Mouse (Mus musculus) layer of hippocampus, postnatal 25 days (tissue): Measurements from ENCODE around the gene Fxyd3. TPM values are rescaled to one million over a fixed set of nuclear protein-coding genes. Genes with fewer than 3 reads are reported as not detected.

Source experiments
- DNase-seq, 2 experiments: peaks; one replicate each; pipeline ENCODE4 v3.0.0; 2022; ENCODE audit warnings: mixed read lengths in 2 of 2, low spot score in 1 of 2; ENCODE audit errors: extremely low spot score in 1 of 2
- total RNA-seq, 2 experiments: library from RNA; stranded (reverse); gene quantifications; 2 replicates each; pipeline ENCODE4 v1.2.3; 2021

Fxyd3 gene
- total RNA-seq: not detected

DNA sequence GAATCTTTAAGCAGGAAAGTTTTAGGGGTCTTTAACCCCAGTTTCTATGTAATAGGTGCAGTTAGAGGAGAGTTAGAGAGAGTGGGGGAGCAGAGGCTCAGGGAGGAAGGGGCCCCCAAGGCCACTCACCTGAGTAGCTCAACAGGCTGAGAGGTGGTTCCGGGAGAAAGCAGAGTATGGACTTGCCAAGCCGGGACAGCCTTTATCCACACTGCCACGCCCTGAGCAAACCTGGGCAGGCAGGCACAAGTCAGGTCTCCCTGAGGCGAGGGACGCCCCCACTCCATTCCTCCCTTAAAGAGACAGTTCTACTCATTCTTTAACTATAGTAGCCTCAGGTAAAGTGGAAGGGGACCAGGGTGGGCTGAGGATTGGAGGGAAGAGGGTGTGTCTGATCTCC lies at the start of gene Fxyd3:
TSS of gene Fxyd3 (minus strand) at position 213 of the 400 bp plus-strand sequence.
- no peak for DNase-seq

DNA sequence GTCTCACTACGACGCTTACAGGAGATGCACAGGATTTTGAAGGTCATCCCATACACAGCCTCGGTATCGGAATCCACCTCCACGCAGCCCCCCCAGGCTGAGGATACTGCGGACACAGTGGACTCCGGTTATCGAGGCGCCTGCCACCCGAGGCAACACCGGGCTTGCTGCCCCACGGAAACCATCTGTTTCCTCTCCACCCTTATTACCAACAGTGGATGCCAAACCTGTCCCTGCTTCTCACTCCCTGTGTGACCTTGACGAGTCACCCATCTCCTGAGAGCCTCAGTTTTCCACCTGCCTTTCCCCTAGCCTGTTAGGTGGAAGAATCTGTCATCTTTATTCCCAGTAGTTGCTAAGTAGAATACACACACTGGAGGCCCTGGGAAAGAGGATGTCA lies 48.6 kb upstream of the Fxyd3 start:
- no peak for DNase-seq

DNA sequence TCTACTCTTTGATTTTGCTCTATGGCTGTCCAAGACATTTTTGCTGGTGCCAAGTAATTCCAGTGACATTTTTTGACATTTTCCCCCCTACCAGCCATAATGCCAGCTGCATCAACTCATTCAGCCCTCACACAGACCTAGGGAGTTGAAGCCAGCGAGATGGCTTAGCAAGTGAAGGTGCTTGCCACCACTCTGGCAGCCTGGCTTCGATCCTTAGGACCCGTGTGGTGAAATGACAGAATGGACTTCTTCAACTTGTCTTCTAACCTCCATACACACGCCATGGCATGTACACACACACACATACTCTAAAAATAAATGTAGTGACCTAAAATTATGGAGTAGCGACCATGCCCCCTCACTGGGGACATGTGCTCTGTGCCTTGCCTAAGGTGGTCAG lies 47.9 kb upstream of the Fxyd3 start:
- DNase-seq: no peak

DNA sequence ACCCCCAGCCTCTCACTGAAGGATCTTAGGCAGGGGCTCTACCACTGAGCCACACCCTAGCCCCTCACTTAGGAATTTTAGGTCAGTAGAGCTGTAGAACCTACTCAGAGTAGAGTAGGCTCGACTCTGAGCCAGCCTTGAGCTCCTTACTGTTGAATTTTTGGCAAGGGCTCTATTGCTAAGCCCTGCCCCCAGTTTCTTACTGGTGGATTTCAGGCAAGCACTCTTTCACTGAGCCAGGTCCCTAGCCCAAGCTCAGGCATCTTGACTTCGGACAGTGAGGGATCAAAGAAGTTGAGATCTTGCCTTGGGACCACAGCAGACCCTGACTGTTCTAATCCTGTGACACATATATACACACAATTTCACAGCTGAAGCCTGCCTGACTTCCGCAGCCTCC lies 47.2 kb upstream of the Fxyd3 start:
- no peak for DNase-seq

DNA sequence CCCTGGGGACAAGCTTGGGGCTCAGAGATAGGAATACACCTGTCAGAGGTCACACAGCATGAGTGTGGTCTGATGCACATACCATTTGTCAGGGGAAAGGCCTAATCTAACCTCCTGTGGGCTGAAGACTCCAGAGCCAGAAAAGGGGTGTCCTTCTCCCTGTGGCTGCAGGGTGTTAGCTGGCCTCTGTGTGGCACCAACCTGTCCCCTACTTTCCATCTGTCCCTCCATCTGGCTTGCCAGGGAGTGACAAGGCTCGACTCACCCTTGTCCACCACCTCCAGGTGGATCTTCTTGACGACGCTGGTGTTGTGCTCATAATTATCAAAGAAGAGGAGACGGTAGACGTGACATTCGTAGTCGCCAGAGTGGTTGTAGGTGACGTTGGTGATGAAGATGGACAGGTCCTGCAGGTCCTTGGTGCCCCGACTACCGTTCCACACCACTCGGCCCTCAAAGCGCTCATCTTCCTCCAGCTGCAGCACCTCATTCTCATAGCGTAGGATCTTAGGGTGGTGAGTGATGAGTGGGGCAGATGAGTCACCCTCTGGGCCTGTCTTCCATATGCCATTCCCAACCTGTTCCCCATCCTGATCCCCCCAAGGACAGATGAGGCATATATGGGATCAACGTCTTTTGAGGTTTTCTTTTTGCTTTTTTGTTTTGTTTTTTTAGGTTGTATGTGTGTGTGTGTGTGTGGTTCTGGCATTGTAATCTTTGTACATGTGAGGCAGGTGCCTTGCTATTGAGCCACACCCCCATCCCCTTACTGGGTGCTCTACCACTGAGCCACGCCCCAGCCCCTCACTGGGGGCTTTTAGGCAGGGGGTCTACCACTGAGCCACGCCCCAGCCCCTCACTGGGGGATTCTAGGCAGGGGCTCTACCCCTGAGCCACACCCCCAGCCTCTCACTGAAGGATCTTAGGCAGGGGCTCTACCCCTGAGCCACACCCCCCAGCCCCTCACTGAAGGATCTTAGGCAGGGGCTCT lies 46.4 kb upstream of the Fxyd3 start:
- DNase-seq: no peak

DNA sequence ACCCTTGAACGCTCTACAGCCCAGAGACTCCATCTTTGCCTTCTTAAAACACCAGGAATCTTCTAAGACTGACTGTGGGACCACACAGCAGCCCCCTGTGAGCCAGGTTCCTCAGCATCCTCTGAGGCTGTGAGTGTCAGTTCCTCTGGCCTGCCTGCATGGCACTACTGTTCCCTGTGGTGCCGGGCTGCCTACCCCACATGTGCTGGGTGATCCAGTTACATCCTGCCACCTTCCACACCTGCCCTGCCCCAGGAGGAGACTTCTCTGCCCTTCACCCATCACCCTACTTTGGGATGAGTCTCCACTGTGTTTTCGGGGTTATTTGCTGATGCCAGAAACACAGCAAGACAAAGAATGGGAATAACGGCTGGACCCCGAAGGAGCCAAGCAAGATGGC lies 43.1 kb upstream of the Fxyd3 start:
- no peak for DNase-seq

DNA sequence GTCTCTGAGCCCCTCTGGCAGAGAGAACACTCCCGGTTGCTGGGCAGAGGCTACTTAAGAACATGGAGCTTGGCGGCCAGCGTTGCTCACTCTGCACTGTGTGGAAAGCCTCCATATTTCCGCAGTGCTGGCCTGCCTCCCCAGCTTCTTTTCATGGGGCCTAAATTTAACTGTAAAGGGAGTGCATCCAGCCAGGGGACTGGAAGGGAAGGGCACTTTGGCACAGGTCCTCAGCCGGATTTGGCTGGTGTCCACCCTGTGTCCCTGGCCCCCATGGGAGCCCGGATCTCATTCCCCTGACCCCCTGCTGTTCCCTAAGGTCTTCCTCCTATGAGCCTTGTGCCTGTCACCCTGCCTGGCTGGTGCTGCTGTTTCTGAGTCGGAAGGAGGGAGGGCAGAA lies 42.0 kb upstream of the Fxyd3 start:
- DNase-seq: no peak

DNA sequence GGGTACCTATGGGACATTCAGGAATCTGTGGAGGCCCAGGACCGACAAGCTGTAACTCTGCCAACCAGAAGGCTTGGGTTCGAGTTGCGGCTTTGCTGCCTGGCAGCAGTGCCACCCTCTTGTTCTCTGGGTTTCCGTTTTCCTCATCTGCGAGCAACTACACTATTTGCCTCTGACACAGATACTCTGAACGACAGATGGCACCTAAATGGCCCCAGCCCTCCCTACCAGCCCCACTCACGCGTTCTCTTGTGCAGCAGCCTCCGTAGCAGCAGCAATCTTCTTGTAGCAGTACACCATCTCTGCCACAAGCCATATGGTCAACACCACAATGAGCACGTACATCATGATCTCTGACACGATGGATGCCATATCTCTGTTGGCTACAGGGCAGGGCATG lies 41.0 kb upstream of the Fxyd3 start:
- DNase-seq: no peak

DNA sequence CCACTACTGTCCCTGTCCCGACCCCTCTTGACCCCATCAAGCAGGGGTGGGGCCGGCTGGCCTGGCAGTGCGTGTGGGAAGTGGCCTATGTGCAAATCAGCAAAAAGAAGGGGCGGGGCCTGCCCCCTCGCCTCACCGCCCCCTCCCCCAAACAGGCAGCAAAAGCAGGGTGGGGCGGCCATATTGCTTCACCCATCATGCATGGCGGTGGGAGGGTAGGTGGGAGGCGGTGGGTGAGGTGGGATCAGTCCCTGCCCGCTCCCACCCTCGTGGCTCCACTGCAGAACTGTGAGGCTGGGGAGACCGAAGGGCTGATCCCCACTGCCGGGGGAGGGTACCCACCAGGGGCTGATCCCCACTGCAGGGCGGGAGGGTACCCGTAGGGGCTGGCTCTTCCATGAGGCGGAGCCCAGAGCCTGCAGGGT lies 40.2 kb upstream of the Fxyd3 start:
- DNase-seq: no peak

DNA sequence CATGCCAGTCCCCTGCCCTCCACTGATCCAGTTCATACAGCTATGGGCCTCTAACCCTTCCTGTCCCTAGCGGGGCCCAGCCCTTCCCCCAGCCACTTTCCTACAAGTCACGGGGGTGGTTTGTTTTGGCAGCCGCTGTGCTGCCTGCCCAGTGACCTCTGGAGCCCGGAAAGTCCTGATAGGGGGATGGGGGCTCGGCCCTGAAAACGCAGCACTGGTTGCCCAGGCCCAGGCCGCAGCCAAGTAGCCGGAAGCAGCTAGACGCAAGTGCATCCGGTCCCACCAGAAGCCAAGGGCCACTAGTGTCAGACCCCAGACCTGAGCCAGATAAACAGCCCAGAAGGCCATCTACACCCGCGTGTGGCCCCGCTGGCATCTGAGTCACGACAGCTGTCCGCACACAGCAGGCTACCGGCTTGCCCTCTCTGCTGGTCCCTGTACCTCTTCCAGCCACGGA lies 39.1 kb upstream of the Fxyd3 start:
- DNase-seq: no peak

DNA sequence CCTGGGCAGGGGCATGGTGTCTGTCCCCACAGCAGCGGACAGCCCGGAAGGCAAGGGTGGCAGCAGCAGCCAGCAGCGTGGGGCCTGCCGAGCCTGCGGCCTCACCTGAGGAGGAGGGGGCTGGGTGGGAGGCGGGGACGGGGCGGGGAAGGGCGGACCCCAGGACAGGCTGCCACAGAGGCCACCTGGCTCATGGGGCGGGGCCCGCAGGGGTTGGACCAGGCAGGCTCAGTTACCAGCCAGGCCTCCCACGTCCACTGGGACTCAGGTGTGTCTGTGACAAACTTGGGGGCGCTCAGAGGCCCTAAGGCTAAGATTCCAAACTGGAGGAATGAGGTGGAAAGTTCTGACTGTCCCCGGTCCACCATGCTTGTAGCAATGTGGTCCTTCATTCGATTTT lies 38.7 kb upstream of the Fxyd3 start, which contains the start of gene Hpn:
TSS of gene Hpn (minus strand) at position 109 of the 400 bp plus-strand sequence.
- DNase-seq: no peak

DNA sequence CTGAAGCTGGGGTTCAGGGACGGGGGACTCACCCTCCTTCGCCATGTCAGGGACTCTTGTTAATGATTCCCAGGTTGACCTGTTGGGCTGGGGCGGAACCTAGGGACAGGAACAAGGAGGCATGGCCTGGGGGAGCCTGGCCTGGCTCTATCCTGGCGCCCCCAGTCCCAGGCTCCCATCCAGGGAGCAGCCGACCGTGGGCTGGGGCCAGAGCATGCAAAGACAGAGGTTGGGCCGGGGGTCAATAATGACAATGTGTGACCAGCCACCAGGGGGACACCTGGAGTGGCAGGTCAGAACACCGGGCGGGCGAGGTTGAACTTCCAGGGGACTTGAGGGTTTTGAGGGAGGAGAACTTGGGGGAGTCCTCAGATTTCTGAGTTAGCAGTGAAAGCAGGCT lies 38.1 kb upstream of the Fxyd3 start:
- DNase-seq: no peak

DNA sequence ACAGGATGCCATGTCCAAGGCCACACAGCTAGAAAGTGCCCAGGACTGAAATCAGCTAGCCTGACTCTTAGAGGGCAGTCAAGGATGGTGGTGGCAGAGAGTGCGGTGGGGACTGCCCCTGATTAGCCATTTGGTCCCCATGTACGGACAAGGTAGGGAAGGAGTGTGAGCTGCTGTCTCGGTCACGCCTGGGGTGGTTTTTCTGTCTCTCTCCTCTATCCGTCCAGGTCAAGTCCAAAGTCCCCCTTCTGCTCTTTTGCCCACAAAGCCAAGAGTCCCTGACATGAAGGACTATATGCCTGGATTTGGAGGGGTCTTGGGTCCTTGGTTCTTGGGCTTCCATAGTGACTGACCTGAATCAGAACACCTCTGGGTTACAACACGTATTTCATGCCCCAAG lies 37.3 kb upstream of the Fxyd3 start:
- no peak for DNase-seq

DNA sequence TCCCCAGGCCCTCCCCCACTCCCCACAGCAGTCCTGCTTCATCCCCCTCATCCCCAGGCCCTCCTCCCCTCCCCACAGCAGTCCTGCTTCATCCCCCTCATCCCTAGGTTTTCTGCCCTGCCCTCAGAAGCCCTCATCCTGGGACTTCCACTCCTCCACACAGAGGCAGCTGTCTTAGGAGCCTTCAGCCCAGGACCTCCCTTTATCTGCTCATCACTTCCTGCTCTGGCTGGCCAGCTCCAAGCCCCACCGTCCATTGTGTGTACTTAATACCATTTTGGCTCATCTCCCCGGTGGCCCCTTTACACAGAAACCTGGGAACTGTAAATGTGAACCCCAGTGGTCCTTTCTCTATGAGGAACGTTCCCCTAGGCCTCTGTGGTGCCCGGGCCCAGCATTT lies 35.5 kb upstream of the Fxyd3 start:
- no peak for DNase-seq

DNA sequence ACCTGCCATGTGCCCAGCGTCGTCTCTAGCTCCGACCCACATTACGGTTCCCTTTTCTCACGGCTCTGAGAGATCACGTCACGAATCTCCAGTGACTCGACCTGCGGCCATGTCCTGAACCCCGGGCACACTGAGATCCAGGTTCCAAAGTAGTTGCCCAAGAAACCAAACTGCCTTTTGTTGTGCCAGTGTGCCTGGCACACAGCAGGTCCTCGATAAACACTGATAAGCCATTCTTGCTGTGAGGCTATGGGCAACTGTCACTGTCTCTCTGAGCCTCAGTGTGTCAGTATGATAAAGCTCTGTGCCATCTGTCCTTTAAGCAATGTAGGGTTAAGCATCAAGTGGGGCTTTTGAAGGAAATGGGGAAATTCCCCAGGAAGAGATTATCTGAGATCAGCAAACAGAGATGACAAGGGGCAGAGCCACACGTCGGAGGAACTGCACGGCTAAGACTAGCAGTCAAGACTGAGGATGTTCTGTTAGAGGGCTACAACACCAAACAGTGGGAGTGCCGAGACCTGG lies 34.4 kb upstream of the Fxyd3 start:
- no peak for DNase-seq

DNA sequence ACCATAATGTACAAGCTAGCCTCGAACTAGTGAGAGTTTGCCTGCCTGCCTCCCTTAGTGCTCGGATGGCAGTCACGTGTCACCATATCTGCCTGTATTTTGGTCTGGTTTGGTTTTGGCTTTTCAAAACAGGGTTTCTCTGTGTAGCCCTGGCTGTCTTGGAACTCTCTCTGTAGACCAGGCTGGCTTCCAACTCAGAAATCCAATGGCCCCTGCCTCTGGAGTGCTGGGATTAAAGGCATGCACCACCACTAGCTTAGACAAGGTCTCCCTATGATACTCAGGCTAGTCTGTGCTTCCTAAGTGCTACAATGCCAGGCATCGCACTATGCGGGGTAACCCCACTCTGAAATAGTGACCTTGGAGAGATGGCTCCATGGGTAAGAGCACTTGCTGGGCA lies 33.3 kb upstream of the Fxyd3 start:
- no peak for DNase-seq

DNA sequence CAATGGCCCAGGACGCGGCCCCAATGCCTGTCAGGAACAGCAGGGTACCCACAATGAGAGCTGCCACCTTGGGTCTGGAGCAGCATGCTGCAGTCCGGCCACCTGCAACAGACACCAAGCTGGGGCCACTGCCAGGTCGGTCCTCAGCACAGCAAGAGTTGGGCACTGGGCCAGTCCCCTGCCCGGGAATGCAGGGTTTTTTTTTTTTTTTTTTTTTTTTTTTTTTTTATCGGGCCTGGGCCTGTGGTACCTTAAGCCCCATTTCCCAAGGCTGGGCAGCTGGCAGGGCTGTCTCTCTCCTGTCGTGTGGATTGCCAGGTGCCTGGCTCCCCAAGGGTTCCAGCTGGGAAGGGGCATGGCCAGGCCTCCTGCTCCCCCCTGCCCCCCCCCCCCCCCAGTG lies 32.6 kb upstream of the Fxyd3 start:
- DNase-seq: no peak

DNA sequence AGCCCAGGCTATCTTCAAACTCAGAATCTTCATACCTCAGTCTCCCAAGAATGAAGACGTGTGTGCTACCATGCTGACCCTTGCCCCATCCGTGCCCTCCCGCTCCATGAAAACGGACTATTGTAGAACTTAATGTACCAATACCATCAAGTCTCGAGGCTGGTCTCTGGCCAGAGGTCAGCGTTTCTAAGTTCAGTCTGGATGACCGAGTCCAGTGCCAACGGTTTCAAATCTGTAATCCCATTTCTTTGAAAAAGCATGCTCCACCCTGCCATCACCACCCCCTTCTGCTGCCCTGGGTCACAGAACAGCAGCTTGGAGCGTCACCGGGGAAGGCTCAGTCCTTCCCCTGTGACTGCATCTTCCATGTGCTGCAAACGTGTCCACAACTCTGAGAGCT lies 31.3 kb upstream of the Fxyd3 start:
- DNase-seq: no peak

DNA sequence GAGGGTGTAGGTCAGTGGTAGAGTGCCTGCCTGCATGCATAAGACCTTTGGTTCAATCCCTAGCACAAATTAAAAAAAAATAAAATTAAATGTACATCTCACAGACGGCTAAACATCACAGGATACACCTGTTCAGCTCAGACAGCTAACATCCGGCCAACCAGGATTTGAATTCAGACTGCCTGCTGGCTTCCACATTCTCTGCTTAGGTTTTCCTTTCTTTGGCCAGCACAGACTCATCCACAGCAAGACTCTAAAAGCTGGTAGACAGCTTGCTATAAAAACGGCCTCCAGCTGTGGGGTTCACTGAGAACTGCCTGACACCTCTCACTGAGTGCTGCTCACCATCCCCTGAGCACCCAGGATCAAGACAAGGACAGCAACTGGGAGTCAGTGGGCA lies 29.7 kb upstream of the Fxyd3 start:
- no peak for DNase-seq

DNA sequence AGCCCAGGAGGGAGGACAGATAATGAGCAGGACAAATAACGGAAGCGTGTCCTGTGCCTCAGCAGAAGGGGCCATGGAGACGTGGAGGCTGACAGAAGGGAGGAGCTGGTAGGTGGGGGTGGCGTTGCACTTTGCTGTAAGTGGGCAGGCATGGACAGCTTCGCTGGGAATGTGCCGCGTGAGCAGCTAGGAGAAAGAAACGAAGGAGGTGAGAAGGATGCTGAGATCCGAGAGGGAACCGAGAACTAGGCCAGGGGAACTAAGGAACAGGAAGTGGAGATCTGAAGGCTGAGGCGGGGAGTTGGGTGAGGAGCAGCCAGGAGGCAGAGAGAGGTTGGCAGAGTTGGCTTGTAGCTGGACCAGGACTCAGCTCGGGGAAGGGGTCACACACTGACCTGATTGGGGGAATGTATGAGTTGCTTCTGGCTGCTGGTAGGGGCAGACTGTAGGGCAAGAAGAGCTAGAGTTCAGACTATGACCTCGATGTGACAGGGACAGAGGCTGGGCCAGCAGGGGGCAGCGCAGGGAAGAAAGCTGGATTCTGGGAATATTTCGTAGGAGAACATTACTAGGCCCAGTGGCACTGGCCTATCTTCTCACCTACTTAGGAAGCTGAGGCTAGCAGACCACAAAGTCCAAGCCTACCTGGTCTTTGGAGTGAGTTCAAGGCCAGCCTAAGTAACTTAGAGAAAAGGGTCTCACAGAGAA lies 28.7 kb upstream of the Fxyd3 start:
- peak in 1 of 2 experiments; percentile 66 for DNase-seq

DNA sequence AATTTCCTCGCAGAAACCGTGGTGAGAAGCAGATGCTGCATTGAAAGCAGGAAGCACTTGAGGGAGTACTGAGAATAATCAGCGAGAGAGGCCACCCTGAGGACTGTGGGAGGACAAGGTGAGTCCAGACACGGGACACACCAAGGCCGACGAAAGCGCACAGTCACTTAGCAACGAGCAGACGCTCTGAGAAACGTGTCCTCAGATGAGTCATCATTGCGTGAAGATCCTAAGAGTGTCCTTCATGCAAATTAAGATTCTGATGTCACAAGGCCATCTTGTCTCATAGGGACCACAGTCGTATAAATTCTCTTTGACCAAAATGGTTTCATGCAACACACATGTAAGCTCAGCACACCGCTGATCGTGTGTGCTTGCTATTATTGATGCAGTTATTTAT lies 24.3 kb upstream of the Fxyd3 start:
- DNase-seq: no peak
